Mouse (Mus musculus): Measurements from ENCODE around the gene Lbx2. TPM values are rescaled to one million over a fixed set of nuclear protein-coding genes. Genes with fewer than 3 reads are reported as not detected.
A peak's percentile ranks its signal among the peaks of the same experiment; 100 is the strongest.

Gene Lbx2
- total and polyA plus RNA-seq, 2 experiments from 2014 or later, result 0.26 TPM; not detected in 1

DNA sequence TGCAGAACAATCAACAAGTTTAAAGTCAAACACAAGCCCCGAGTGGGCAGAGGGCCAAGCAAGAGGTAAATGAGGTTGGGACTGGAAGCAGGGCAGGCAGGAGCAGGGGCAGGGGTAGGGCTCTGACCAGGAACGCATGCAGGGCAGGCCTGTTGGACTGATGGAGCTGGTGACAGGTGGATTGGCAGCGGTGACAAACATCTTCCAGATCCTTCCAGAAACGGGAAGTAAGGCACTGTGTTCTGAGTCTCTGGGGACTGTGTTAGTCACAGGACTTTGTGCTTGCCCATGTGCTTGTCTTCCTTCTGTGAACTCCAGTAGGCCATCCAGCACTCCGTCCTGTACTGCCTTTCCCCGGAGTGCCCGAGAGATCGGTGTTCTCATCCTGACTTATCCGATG is 41.4 kb upstream of the Lbx2 start:
- ATAC-seq (ENCODE audit: low FRiP score) (no peak), DNase-seq (ENCODE audit: low spot score) (no peak)
- Histone ChIP-seq H3K9me3 (ENCODE audit: low read length) (no peaks in the 10 kb centered on the region), H3K27me3 (ENCODE audit: insufficient read depth, low read length) (no peaks in the 10 kb centered on the region), H3K4me1 (ENCODE audit: insufficient read depth, low read length) (no peaks in the 10 kb centered on the region), H3K36me3 (ENCODE audit: insufficient read depth, low read length) (no peaks in the 10 kb centered on the region), H3K4me3 (ENCODE audit: low read depth, low read length) (no peak overlapping the region), H3K27ac (ENCODE audit: low read depth, low read length) (no peak overlapping the region), H3K4me2 (ENCODE audit: low read depth, low read length, poor library complexity, severe bottlenecking) (no peak overlapping the region), H3K9ac (replicated peaks; ENCODE audit: low read length, poor library complexity, severe bottlenecking) (no peak overlapping the region)
- no peak for TF ChIP-seq CTCF (IDR thresholded peaks at IDR 0.05)
- 79% methylated on average over 9 of the region's 9 CpGs for WGBS

DNA sequence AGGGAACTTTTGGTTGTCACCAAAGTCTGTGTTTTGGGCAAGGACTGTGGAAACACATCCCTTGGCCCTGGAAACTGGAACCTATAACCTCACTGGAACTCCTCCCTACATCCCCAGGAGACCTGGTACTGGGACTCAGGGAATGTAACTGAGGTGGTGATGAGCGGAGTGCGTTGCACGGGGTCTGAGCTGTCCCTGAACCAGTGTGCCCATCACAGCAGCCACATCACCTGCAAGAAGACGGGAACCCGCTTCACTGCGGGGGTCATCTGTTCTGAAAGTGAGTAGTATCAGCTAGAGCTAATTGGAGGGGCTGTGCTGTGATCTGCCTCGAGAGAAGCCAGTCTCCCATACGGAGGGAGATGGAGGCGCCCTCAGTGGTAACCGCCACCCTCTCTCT is 36.8 kb upstream of the Lbx2 start:
- Histone ChIP-seq H3K9ac (replicated peaks; ENCODE audit: low read length, poor library complexity, severe bottlenecking) (no peak overlapping the region), H3K27ac (ENCODE audit: low read depth, low read length) (no peak overlapping the region), H3K9me3 (ENCODE audit: low read length) (no peaks in the 10 kb centered on the region), H3K4me1 (ENCODE audit: insufficient read depth, low read length) (no peaks in the 10 kb centered on the region), H3K4me3 (ENCODE audit: low read depth, low read length) (no peak overlapping the region), H3K27me3 (ENCODE audit: insufficient read depth, low read length) (no peaks in the 10 kb centered on the region), H3K4me2 (ENCODE audit: low read depth, low read length, poor library complexity, severe bottlenecking) (no peak overlapping the region), H3K36me3 (ENCODE audit: insufficient read depth, low read length) (0 out of 2 replicates have a peak, but pooled peaks cover 5% of the 10 kb centered on the region)
- DNase-seq (ENCODE audit: low spot score) (no peak), ATAC-seq (ENCODE audit: low FRiP score) (no peak)
- 70% methylated on average over 10 of the region's 10 CpGs for WGBS
- TF ChIP-seq CTCF (IDR thresholded peaks at IDR 0.05), result no peak

DNA sequence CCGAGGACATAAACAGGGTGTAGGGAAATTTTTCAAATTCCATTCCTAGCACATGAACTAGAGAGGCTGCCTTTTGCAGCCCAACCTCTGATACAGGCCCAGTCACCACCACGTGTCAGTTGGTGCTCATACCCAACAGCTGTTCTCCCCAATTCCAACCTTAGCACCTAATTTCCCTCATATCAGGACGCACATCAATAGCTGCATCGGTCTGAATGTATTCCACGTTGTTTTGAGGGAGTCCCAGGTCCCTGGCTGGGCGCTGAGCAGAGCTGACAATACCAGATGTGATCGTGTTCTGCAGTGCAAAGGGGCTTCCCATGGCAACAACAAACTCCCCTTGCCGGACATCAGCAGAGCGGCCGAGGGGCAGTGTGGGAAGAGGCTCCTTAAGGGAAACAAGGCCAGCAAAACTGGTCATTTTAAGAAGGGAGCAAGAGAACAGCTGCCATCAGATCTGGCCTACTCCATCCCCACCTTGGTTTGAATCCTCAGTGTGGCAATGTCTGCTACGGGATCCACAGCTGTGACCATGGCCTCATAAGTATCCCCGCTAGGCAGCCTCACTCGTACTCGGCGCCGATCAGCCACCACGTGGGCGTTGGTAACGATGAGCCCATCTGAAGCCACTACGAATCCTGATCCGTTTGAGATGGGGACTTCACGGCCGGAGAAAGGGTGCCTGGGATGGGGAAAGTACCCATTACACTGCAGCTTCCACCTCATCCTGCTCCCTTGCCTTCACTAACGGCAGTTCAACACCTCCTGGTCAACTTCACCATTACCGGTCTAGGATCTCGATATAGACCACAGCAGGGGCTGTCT is 32.8 kb upstream of the Lbx2 start:
- peak; percentile 39 for DNase-seq (ENCODE audit: low spot score)

DNA sequence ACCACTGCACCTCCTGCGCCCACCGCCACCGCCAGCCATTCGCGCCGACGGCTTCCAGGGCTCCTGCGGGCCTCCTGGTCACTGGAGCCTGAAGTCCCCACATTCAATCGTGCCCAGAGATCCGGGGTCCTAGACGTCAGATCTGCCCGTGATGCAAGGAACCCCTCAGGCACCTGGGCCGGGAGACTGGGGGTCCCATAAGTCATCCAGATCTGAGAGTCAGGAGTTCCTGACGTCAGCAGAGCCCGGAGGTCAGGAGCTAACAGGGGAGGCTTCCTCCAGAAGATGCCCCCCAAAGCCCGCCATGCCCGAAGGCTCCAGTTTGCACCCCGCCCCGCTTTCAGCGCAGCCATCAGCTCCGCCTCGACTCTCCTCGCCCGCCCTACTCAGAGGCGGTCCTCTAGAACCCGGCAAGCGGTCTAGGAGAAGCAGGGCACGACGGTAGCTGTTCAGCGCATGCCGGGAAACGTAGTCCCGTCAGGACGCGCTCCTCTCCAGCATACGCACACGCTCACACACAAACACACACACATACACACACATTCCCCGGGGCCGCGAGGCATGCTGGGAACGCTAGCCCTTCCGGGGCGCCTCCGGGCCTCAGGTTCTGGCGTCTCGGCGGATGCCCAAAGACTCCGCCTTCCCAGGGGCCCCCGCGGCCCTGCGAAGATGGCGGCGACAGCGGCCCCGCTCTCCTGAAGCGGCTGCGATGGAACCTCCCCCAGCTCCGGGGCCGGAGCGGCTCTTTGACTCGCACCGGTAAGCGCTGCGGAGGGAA is 31.9 kb upstream of the Lbx2 start, which contains the start of gene Aup1:
Gene Aup1, plus strand, starts transcription at position 448 of the 778 bp plus-strand sequence.
- Histone ChIP-seq H3K9ac (replicated peaks; ENCODE audit: low read length, poor library complexity, severe bottlenecking) (peak within 1 kb of the TSS; percentile 79), H3K27me3 (ENCODE audit: insufficient read depth, low read length) (no peaks in the 10 kb centered on the region), H3K4me2 (ENCODE audit: low read depth, low read length, poor library complexity, severe bottlenecking) (peak within 1 kb of the TSS; percentile 90), H3K4me3 (ENCODE audit: low read depth, low read length) (peak within 1 kb of the TSS; percentile 84), H3K4me1 (ENCODE audit: insufficient read depth, low read length) (peaks cover 10% of the 10 kb centered on the region), H3K36me3 (ENCODE audit: insufficient read depth, low read length) (peaks cover 13% of the 10 kb centered on the region), H3K9me3 (ENCODE audit: low read length) (no peaks in the 10 kb centered on the region), H3K27ac (ENCODE audit: low read depth, low read length) (peak within 1 kb of the TSS; percentile 89)
- ATAC-seq (ENCODE audit: low FRiP score), result peak; percentile 96
- WGBS, result 0% methylated on average over 59 of the region's 64 CpGs
- DNase-seq (ENCODE audit: low spot score), result peak; percentile 99
- no peak for TF ChIP-seq CTCF (IDR thresholded peaks at IDR 0.05)

More for the DNA sequence above, 32.8 kb upstream of the Lbx2 start:
- Histone ChIP-seq H3K36me3 (ENCODE audit: insufficient read depth, low read length) (peaks cover 13% of the 10 kb centered on the region), H3K27me3 (ENCODE audit: insufficient read depth, low read length) (no peaks in the 10 kb centered on the region), H3K4me3 (ENCODE audit: low read depth, low read length) (peak overlapping the region; percentile 84), H3K4me1 (ENCODE audit: insufficient read depth, low read length) (peaks cover 10% of the 10 kb centered on the region), H3K27ac (ENCODE audit: low read depth, low read length) (peak overlapping the region; percentile 89), H3K4me2 (ENCODE audit: low read depth, low read length, poor library complexity, severe bottlenecking) (peak overlapping the region; percentile 90), H3K9ac (replicated peaks; ENCODE audit: low read length, poor library complexity, severe bottlenecking) (peak overlapping the region; percentile 79), H3K9me3 (ENCODE audit: low read length) (no peaks in the 10 kb centered on the region)
- peak; percentile 18; the same call in 1 of the 2 replicates for ATAC-seq (ENCODE audit: low FRiP score)
- TF ChIP-seq CTCF (IDR thresholded peaks at IDR 0.05), result no peak
- WGBS, result under 1% methylated on average over 26 of the region's 26 CpGs

DNA sequence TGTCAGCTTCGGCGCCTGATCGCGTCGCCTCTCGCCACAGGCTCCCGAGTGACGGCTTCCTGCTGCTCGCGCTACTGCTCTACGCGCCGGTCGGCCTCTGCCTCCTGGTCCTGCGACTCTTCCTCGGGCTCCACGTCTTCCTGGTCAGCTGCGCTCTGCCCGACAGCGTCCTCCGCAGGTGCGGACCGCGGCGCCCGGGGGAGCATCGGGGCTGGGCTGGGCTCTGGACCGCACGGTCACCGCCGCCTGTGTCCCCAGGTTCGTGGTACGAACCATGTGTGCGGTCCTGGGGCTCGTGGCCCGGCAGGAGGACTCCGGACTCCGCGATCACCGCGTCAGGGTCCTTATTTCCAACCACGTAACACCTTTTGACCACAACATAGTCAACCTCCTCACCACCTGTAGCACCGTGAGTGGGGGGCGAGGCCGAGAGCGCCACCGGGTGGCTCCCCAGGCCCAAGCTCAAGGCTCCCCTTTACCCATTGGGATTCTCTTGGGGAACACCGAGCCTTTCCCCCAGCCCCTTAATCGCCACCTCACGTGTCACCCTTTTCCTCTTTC is 31.2 kb upstream of the Lbx2 start, which contains the start of gene Htra2:
Gene Htra2, minus strand, starts transcription at position 403 of the 561 bp plus-strand sequence.
- WGBS, result under 1% methylated on average over 50 of the region's 50 CpGs
- peak; percentile 57 for TF ChIP-seq CTCF (IDR thresholded peaks at IDR 0.05)
- H3K4me1 ChIP-seq (ENCODE audit: insufficient read depth, low read length), result peaks cover 10% of the 10 kb centered on the region
- peak within 1 kb of the TSS; percentile 90 for H3K4me2 ChIP-seq (ENCODE audit: low read depth, low read length, poor library complexity, severe bottlenecking)
- peak within 1 kb of the TSS; percentile 79 for H3K9ac ChIP-seq (replicated peaks; ENCODE audit: low read length, poor library complexity, severe bottlenecking)
- ATAC-seq (ENCODE audit: low FRiP score) (peak; percentile 38), DNase-seq (ENCODE audit: low spot score) (peak; percentile 30)
- H3K27ac ChIP-seq (ENCODE audit: low read depth, low read length), result peak within 1 kb of the TSS; percentile 89
- H3K27me3 ChIP-seq (ENCODE audit: insufficient read depth, low read length), result no peaks in the 10 kb centered on the region
- no peaks in the 10 kb centered on the region for H3K9me3 ChIP-seq (ENCODE audit: low read length)
- peak within 1 kb of the TSS; percentile 84 for H3K4me3 ChIP-seq (ENCODE audit: low read depth, low read length)
- peaks cover 13% of the 10 kb centered on the region for H3K36me3 ChIP-seq (ENCODE audit: insufficient read depth, low read length)
